Mouse (Mus musculus) liver, embryonic 14.5 days (tissue): ENCODE measurements at regions not wholly inside any gene's neighbourhood (a gene's known extent, or its start where the extent isn't known, plus 50 kb on each side); places are given as distances from the start of the nearest gene placed in this dataset.

Experiments
- ATAC-seq: fragments of 200-750 bp; cut with Nextera tagmentation; 2 replicates; pipeline ENCODE4 v1.8.0; 2017; ENCODE audit warnings: moderate number of reproducible peaks, mild to moderate bottlenecking, moderate library complexity; ENCODE audit not compliant: insufficient read depth
- DNase-seq, 3 experiments: peaks; one replicate each; pipeline ENCODE4 v3.0.0-alpha.2; 2012 to 2013; ENCODE audit warnings: low read depth in 3 of 3, low spot score in 3 of 3
- H3K27ac ChIP-seq: fragments of 300-500 bp; sonication (generic); 2 replicates; pipeline ENCODE4 v1.5.1; 2014; ENCODE audit warnings: moderate library complexity, mild to moderate bottlenecking, control low read depth, inconsistent platforms
- H3K27me3 ChIP-seq: fragments of 300-500 bp; sonication (generic); 2 replicates; pipeline ENCODE4 v1.6.1; 2014; ENCODE audit warnings: mild to moderate bottlenecking, low read length, moderate library complexity; ENCODE audit not compliant: control insufficient read depth, insufficient read depth
- H3K36me3 ChIP-seq: fragments of 300-500 bp; sonication (generic); replicated peaks from 2 replicates; pipeline ENCODE4 v1.6.1; 2014; ENCODE audit warnings: low read depth; ENCODE audit not compliant: control insufficient read depth, insufficient read depth
- H3K4me1 ChIP-seq, 2 experiments: fragments of 200-500 bp in 1 of 2; fragments of 300-500 bp in 1 of 2; sonication (generic) in 1 of 2; replicated peaks; 2 replicates each; pipeline ENCODE4 v1.6.1; 2012 to 2014; ENCODE audit warnings: antibody characterized with exemption in 1 of 2, inconsistent platforms in 1 of 2, low read length in 1 of 2; ENCODE audit not compliant: control insufficient read depth in 2 of 2, insufficient read depth in 2 of 2
- H3K4me2 ChIP-seq: fragments of 300-500 bp; sonication (generic); 2 replicates; pipeline ENCODE4 v1.6.1; 2014; ENCODE audit warnings: low read depth, mild to moderate bottlenecking, control low read depth, moderate library complexity
- H3K4me3 ChIP-seq, 2 experiments: fragments of 200-500 bp in 1 of 2; fragments of 300-500 bp in 1 of 2; sonication (generic) in 1 of 2; 2 replicates each; pipeline ENCODE4 v1.5.1; 2012 to 2014; ENCODE audit warnings: low read depth in 2 of 2, low read length in 2 of 2, mild to moderate bottlenecking in 2 of 2, control low read depth in 1 of 2, inconsistent platforms in 1 of 2, moderate library complexity in 1 of 2; ENCODE audit not compliant: insufficient read depth in 1 of 2
- H3K9ac ChIP-seq: fragments of 300-500 bp; sonication (generic); replicated peaks from 2 replicates; pipeline ENCODE4 v1.6.1; 2014; ENCODE audit warnings: mild to moderate bottlenecking, control low read depth, moderate library complexity
- H3K9me3 ChIP-seq: fragments of 300-500 bp; sonication (generic); 2 replicates; pipeline ENCODE4 v1.6.1; 2016; ENCODE audit warnings: low read length, mixed read lengths; ENCODE audit not compliant: control insufficient read depth
- CTCF ChIP-seq: IDR thresholded peaks from 2 replicates; pipeline ENCODE4 v1.5.1; 2016; ENCODE audit warnings: antibody characterized with exemption, low read depth, control low read depth
- EP300 ChIP-seq: IDR thresholded peaks from 2 replicates; pipeline ENCODE4 v1.6.1; 2016; ENCODE audit warnings: antibody characterized with exemption, low read depth
- WGBS: fragments of 180-500 bp; shearing (Covaris S2); extraction: QIAGEN DNeasy Blood & Tissue Kit; methylation state at CpG from one replicate; pipeline ENCODE4 v1.1.7; 2014; ENCODE audit not compliant: insufficient replicate concordance; 5-methylcytosine and 5-hydroxymethylcytosine counted together

- H3K4me2 ChIP-seq, result no peak overlapping the region
- H3K4me3 ChIP-seq, result no peak overlapping the region
- no peak overlapping the region for H3K27ac ChIP-seq
- 33% methylated on average over 1 of the region's 1 CpGs for WGBS
- no peaks in the 10 kb centered on the region for H3K4me1 ChIP-seq
- no peak overlapping the region for H3K9ac ChIP-seq
- no peaks in the 10 kb centered on the region for H3K36me3 ChIP-seq
- ATAC-seq (no peak), DNase-seq (peak in 1 of 3 experiments; percentile 0)
- no peaks in the 10 kb centered on the region for H3K27me3 ChIP-seq
- no peaks in the 10 kb centered on the region for H3K9me3 ChIP-seq
- TF ChIP-seq CTCF (no peak), EP300 (no peak)
Observed at GRCm38 (mm10) chr1:81950853-81951252, 282.1 kb upstream of the Gm9747 start.

GRCm38 (mm10) chr1:81951493-81952011 is 281.4 kb upstream of the Gm9747 start:
- WGBS, result 56% methylated on average over 4 of the region's 4 CpGs
- no peak for DNase-seq

GRCm38 (mm10) chr1:81952095-81952494 is 280.8 kb upstream of the Gm9747 start:
- no peak overlapping the region for H3K9ac ChIP-seq
- H3K4me3 ChIP-seq, result no peak overlapping the region
- DNase-seq (no peak), ATAC-seq (no peak)
- H3K4me2 ChIP-seq, result no peak overlapping the region
- no peaks in the 10 kb centered on the region for H3K4me1 ChIP-seq
- H3K9me3 ChIP-seq, result no peaks in the 10 kb centered on the region
- no peaks in the 10 kb centered on the region for H3K27me3 ChIP-seq
- WGBS, result 47% methylated on average over 3 of the region's 3 CpGs
- TF ChIP-seq CTCF, result no peak
- H3K36me3 ChIP-seq, result no peaks in the 10 kb centered on the region
- no peak overlapping the region for H3K27ac ChIP-seq

More at GRCm38 (mm10) chr1:81951493-81952011, 281.4 kb upstream of the Gm9747 start:
- Histone ChIP-seq H3K4me1 (no peaks in the 10 kb centered on the region), H3K27me3 (no peaks in the 10 kb centered on the region), H3K4me2 (no peak overlapping the region), H3K9me3 (no peaks in the 10 kb centered on the region), H3K27ac (no peak overlapping the region), H3K9ac (no peak overlapping the region), H3K36me3 (no peaks in the 10 kb centered on the region), H3K4me3 (no peak overlapping the region)
- ATAC-seq, result no peak
- TF ChIP-seq CTCF (no peak), EP300 (no peak)

GRCm38 (mm10) chr1:81954507-81954906 is 278.4 kb upstream of the Gm9747 start:
- Histone ChIP-seq H3K4me1 (no peaks in the 10 kb centered on the region), H3K4me3 (no peak overlapping the region), H3K4me2 (no peak overlapping the region), H3K9ac (no peak overlapping the region), H3K36me3 (no peaks in the 10 kb centered on the region), H3K27me3 (no peaks in the 10 kb centered on the region), H3K27ac (no peak overlapping the region), H3K9me3 (no peaks in the 10 kb centered on the region)
- DNase-seq (no peak), ATAC-seq (no peak)
- TF ChIP-seq CTCF (no peak), EP300 (no peak)
- WGBS, result 45% methylated on average over 2 of the region's 2 CpGs

- H3K27ac ChIP-seq, result no peak overlapping the region
- H3K4me3 ChIP-seq, result no peak overlapping the region
- H3K9me3 ChIP-seq, result no peaks in the 10 kb centered on the region
- no peaks in the 10 kb centered on the region for H3K27me3 ChIP-seq
- 63% methylated on average over 1 of the region's 1 CpGs for WGBS
- H3K4me2 ChIP-seq, result no peak overlapping the region
- H3K9ac ChIP-seq, result no peak overlapping the region
- H3K4me1 ChIP-seq, result no peaks in the 10 kb centered on the region
- ATAC-seq, result no peak
- H3K36me3 ChIP-seq, result no peaks in the 10 kb centered on the region
- TF ChIP-seq EP300, result no peak
- no peak for TF ChIP-seq CTCF
- no peak for DNase-seq
Observed at GRCm38 (mm10) chr1:81967062-81967461, 265.9 kb upstream of the Gm9747 start.
